Mouse (Mus musculus): ENCODE data around the gene Ifnar1.

DNA sequence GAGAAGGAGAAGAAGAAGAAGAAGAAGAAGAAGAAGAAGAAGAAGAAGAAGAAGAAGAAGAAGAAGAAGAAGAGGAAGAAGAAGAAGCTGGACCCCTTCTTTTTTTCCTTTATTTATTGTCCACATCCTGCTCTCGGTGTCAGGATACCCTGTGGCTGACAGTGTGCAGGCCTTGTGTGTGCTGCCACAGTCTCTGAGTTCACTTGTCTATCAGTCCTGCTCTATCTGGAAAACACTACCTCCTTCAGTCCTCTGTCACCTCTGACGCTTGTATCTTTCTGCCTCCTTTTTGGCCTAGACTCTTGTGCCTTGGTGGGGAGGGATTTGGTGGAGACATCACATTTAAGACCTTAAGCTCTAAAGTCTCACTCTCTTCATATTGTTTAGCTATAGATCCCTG lies 21.6 kb upstream of the Ifnar1 start:
- TF ChIP-seq CTCF (IDR thresholded peaks at IDR 0.05; ENCODE audit: borderline replicate concordance, insufficient read depth, low read depth, low read length) (no peak), POLR2A (IDR thresholded peaks at IDR 0.05; ENCODE audit: borderline replicate concordance, insufficient read depth, low read length) (no peak)

All from cerebellum, adult 2 months (tissue).